Mouse (Mus musculus) cerebellum, postnatal 10 days (tissue): ENCODE measurements around the gene March4.

ENCODE experiments used
- DNase-seq, 2 experiments: peaks; one replicate each; pipeline ENCODE4 v3.0.0; 2021; ENCODE audit warnings: mixed read lengths in 2 of 2

The March4 gene

GRCm38 (mm10) chr1:72380544-72380943 is 156.2 kb downstream of the March4 start:
- DNase-seq: peak in 1 of 2 experiments; percentile 24

DNA sequence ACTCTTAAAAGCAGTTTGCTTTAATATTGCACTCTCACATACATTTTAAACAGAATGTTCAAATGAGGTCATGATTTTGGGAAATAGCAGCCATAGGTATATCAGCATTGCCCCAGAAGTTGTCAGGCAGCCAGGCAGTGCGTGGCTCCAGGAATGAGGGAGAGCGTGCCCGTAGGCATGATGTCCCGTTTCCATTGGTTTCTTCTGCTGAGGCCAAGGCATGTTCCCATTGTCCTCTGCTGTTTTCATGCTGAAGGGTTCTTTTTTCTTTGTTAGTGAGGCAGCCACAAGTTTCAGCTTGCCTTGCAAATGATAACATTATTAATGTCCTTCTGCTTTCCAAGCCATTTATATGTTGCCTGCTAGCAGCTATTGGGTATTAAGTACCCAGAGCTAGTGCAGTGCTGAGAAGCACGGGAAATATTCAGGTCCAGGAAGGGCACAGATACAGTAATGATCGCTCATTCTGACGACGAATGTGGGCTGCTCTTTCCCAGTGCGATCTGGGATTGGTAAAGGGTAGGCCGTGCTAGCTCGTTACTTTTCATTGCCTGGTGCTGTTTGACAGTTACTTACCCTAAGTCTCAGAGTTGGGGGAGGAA is 156.9 kb downstream of the March4 start:
- peak in 1 of 2 experiments; percentile 26 for DNase-seq

- DNase-seq: no peak
Measured at GRCm38 (mm10) chr1:72378151-72378550, 158.6 kb downstream of the March4 start.
